Mouse (Mus musculus) neural tube, postnatal 0 days (tissue): ENCODE measurements around the gene Fbp1. TPM values are rescaled to one million over a fixed set of nuclear protein-coding genes. Genes with fewer than 3 reads are reported as not detected.

Experiments used
- polyA plus RNA-seq: library from polyadenylated mRNA; unstranded; fragments of >200 nt; fragmentation: Nextera tagmentation; extraction: Ambion mirVana; gene quantifications from 2 replicates; pipeline ENCODE4 v1.2.1, GENCODE M21; 2015

Fbp1 gene
- polyA plus RNA-seq = 0.63 and 2.1 TPM in 2 replicates

DNA sequence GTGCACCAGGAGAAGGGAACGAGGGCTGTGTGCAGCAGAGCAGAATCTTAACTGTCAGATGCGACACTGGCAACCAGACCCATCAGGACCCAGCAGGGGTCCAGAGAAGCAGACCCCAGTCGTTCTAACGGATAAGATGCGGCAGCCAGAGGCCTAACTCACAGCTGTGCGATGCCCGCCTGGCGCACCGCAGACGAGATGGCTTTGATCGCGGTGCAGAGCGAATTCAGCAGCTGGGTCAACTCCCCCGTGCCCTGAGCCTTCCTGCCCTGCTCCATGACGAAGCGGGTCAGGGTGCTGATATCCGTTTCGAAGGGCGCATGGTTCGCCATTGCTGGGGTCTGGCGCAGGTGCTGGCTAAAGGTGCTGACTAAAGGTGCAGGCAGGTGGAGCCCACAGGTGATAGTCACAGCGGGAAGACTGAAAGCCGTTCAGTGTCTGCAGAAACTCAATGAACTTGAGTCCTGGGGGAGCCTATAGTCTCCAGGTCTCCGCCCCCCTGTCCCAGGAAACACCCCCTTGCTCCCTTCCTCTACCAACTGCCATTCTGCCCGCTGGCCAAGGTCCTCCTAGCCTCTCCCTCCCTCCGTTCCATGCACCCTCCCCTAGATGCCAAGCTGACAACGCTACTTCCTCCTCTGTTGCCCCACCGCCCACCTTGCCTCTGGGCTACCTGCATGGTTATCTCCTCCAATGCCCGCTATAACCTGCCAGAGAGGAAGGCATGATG lies at the start of gene Fbp1:
Fbp1 (minus strand) TSS at position 571 of the 730 bp plus-strand sequence.

DNA sequence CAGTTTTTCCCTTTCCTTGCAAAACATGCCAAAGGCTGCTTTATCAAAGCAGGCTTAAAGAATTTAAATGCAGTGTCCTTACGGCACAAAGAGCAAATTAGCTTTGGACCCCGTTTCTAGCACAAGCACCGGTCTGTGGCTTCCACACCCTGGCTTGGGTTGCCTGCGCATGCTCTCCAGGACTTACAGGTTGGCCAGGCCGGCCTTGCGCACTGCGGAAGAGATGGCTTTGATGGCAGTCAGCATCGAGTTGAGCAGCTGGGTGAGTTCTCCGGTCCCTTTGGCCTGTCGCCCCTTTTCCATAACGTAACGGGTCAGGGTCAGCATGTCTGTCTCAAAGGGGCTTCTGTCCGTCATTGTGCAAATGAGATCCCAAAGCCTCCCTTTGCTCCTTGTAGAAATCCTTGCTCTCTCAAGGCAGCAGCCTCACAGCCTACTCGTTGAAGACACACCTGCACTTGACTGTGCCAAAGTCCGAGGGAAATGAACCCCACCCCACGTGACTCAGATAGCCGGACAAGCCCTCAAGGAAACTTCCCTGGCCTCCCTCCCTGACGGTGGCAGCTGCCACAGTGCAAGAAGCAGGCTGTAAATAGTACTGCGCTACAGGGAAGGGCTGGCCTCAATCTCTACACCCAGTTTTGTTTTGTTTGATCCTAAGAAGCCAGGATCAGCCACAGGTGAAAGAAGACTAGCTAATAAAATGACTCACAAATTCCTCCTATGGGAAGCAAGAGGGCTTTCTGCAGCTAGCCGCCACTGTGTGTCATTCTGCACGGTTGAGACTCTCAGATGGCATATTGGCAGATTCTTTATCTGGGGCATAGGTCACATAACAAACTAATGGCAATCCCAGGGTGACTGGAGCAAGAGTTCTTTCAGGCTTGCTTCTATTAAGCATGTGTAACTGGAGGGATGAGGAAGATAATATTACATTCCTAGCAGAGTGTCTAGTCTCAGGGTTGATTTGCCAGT lies 29.9 kb downstream of the Fbp1 start, which contains the start of gene Fbp2:
Fbp2 (minus strand) TSS at position 482 of the 975 bp plus-strand sequence.

Other genes with a start within 250 kb of the Fbp1 start
- gene Platr25, start 127.6 kb downstream of the Fbp1 start, polyA plus RNA-seq = 16.6 and 18.1 TPM in 2 replicates
- 7.5 and 7.7 TPM in 2 replicates for gene Gm5141, start 102.5 kb downstream of the Fbp1 start, polyA plus RNA-seq
- 1.0 and 1.1 TPM in 2 replicates for gene Fbp2, start 29.9 kb downstream of the Fbp1 start, polyA plus RNA-seq
- 27.5 and 28.7 TPM in 2 replicates for gene 2010111I01Rik, start 76.6 kb upstream of the Fbp1 start, polyA plus RNA-seq